In the genomic region with DNA sequence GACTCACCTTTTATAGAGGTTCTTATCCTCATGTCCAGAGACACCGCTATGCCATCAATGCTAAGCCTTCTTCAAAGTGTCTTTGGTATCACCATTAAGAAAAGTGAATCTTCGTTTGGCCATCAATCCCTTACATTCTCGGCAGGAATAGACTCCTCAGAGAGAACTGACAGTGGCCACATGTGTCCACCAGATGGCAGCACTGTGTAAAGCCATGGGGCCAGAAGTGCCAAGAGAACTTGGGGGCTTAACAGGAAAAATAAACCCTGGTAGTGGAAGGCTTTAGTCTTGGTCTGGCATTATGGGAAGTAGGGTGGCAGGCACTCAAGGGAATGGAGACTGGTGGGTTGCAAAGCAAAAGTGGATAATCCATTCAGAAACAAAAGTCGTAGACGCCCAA, we compare ENCODE assay signal across 9 mouse cellular contexts. TPM values are rescaled to one million over a fixed set of nuclear protein-coding genes. Genes with fewer than 3 reads are reported as not detected.
DNase-seq lines count a peak whose midpoint lies in the region; ATAC-seq and TF ChIP-seq lines count a peak whose summit lies in the region.
"Had no signal": no experiment of that assay in that cellular context is flagged by ENCODE, and none has a peak within 500 bp of the region (broad histone marks: within the 10 kb centered on the region; RNA-seq: fewer than 3 reads in every experiment).

No protein-coding gene starts in this region.

- H3K4me1 ChIP-seq in intestine, embryonic 14.5 days (replicated peaks; ENCODE audit: control insufficient read depth, insufficient read depth, low read length) = peaks cover 7% of the 10 kb centered on the region
- H3K4me1 ChIP-seq in intestine, embryonic 16.5 days (ENCODE audit: control insufficient read depth, insufficient read depth, low read length) = peaks cover 5% of the 10 kb centered on the region
- peaks cover 9% of the 10 kb centered on the region for H3K4me1 ChIP-seq in heart, adult 2 months (ENCODE audit: control insufficient read depth, insufficient read depth, low read length)

- no peaks in the 10 kb centered on the region for H3K36me3 ChIP-seq in intestine, embryonic 14.5 days (ENCODE audit: control insufficient read depth, insufficient read depth, low read length)
- no peaks in the 10 kb centered on the region for H3K36me3 ChIP-seq in intestine, embryonic 16.5 days (ENCODE audit: control insufficient read depth, insufficient read depth, low read length)
- H3K36me3 ChIP-seq in heart, adult 2 months (ENCODE audit: control insufficient read depth, insufficient read depth, low read length) = no peaks in the 10 kb centered on the region
- H3K36me3 ChIP-seq: embryonic facial prominence, embryonic 12.5 days had no signal

- no peaks in the 10 kb centered on the region for H3K27me3 ChIP-seq in intestine, embryonic 14.5 days (replicated peaks; ENCODE audit: control insufficient read depth, insufficient read depth, low read length)
- H3K27me3 ChIP-seq in intestine, embryonic 16.5 days (replicated peaks; ENCODE audit: control insufficient read depth, insufficient read depth, low read length) = no peaks in the 10 kb centered on the region
- H3K27me3 ChIP-seq in heart, adult 2 months (ENCODE audit: control insufficient read depth, insufficient read depth, low read length) = no peaks in the 10 kb centered on the region

- H3K4me3 ChIP-seq in intestine, embryonic 14.5 days (ENCODE audit: low read depth, low read length) = no peak overlapping the region
- H3K4me3 ChIP-seq in intestine, embryonic 16.5 days (ENCODE audit: low read length) = no peak overlapping the region
- no peak overlapping the region for H3K4me3 ChIP-seq in heart, adult 2 months
- H3K4me3 ChIP-seq: embryonic facial prominence, embryonic 12.5 days had no signal

- no peaks in the 10 kb centered on the region; the same call in 1 of the 2 replicates for H3K79me2 ChIP-seq in heart, adult 2 months (replicated peaks; ENCODE audit: control insufficient read depth, insufficient read depth, low read length)

- H3K4me2 ChIP-seq in intestine, embryonic 14.5 days (ENCODE audit: low read length) = no peak overlapping the region
- H3K4me2 ChIP-seq in intestine, embryonic 16.5 days (ENCODE audit: low read depth, low read length) = no peak overlapping the region
- H3K4me2 ChIP-seq: embryonic facial prominence, embryonic 12.5 days had no signal

- TF ChIP-seq EP300 in heart, adult 2 months (IDR thresholded peaks at IDR 0.05; ENCODE audit: insufficient read depth, low read depth, low read length) = 0 out of 2 replicates have a peak, but pooled peaks have one; percentile 54

- intact Hi-C loops in heart, adult 2 months (cut with DNase I) = loop anchor here (2.0 to 10.0 kb wide), 5 partner anchors 75 to 597 kb away; no protein-coding TSS in a partner anchor

- no peak for ATAC-seq in intestine, embryonic 14.5 days (replicated peaks; ENCODE audit: low FRiP score, low TSS enrichment, low read depth)
- ATAC-seq in intestine, embryonic 16.5 days = no peak

- H3K27ac ChIP-seq in intestine, embryonic 14.5 days (ENCODE audit: low read depth) = no peak overlapping the region
- no peak overlapping the region for H3K27ac ChIP-seq in intestine, embryonic 16.5 days (ENCODE audit: low read length)
- H3K27ac ChIP-seq in heart, adult 2 months = no peak overlapping the region; the same call in 1 of the 2 replicates
- H3K27ac ChIP-seq: embryonic facial prominence, embryonic 12.5 days had no signal

- DNase-seq in intestine, embryonic 14.5 days (ENCODE audit: low spot score) = peak; percentile 84
- DNase-seq in MN1 (ENCODE audit: low spot score) = peak; percentile 14
- peak; percentile 87 to 89 for DNase-seq in cerebellum, postnatal 10 days
- peak; percentile 61 to 74 for DNase-seq in heart, adult 2 months
- peak; percentile 59 to 71 for DNase-seq in layer of hippocampus, postnatal 36 days
- peak; percentile 75 for DNase-seq in mesoderm, embryonic 11.5 days (ENCODE audit: low read depth, low spot score)
- peak; percentile 67 for DNase-seq in thymus, postnatal 4 days

- TF ChIP-seq POLR2A in heart, adult 2 months (IDR thresholded peaks at IDR 0.05; ENCODE audit: insufficient read depth, low read depth, low read length) = no peak

- 55% methylated on average over 5 of the region's 5 CpGs for WGBS in intestine, embryonic 14.5 days
- 55% methylated on average over 5 of the region's 5 CpGs for WGBS in intestine, embryonic 16.5 days
- WGBS in heart, adult 2 months = 55% methylated on average over 5 of the region's 5 CpGs

- no peak overlapping the region for H3K9ac ChIP-seq in intestine, embryonic 14.5 days (ENCODE audit: low read length)
- no peak overlapping the region for H3K9ac ChIP-seq in intestine, embryonic 16.5 days (ENCODE audit: low read depth, low read length)
- H3K9ac ChIP-seq in heart, adult 2 months (ENCODE audit: low read depth, low read length) = no peak overlapping the region
- H3K9ac ChIP-seq: embryonic facial prominence, embryonic 12.5 days had no signal

- no peaks in the 10 kb centered on the region for H3K9me3 ChIP-seq in intestine, embryonic 14.5 days (ENCODE audit: control insufficient read depth, low read length)
- no peaks in the 10 kb centered on the region for H3K9me3 ChIP-seq in intestine, embryonic 16.5 days (ENCODE audit: control insufficient read depth, low read length)
- H3K9me3 ChIP-seq: embryonic facial prominence, embryonic 12.5 days had no signal

- peak; percentile 100 for TF ChIP-seq CTCF in heart, adult 2 months (IDR thresholded peaks at IDR 0.05)

RNA-seq across cellular contexts. Expression of gene Galnt18, which starts 2.3 kb away (rescaled TPM):
- polyA plus RNA-seq in intestine, embryonic 14.5 days (2014; fragmentation: Nextera tagmentation; extraction: Ambion mirVana) = 18.8 and 23.8 TPM in 2 replicates
- 17.6 and 18.7 TPM in 2 replicates for polyA plus RNA-seq in intestine, embryonic 16.5 days (2015; fragmentation: Nextera tagmentation; extraction: Ambion mirVana)
- total RNA-seq in heart, adult 2 months (2021) = 10 to 100 TPM; 11.4 to 13.6 TPM
- polyA plus RNA-seq in heart, adult 2 months (2012; rRNA removed) = 12.1 and 16.6 TPM in 2 replicates
- 10 to 100 TPM; 53.8 to 55.0 TPM for total RNA-seq in layer of hippocampus, postnatal 36 days (2021)

Comparison
In these comparisons a context has a peak if more than half of its experiments do, and no peak if none do; other contexts are left out.
1. DNase-seq: peak in every context shown above with its lines; median percentile 88 in cerebellum, postnatal 10 days; 84 in intestine, embryonic 14.5 days; 75 in mesoderm, embryonic 11.5 days; 68 in heart, adult 2 months; 67 in thymus, postnatal 4 days; 65 in layer of hippocampus, postnatal 36 days; 14 in MN1.